Mouse (Mus musculus) gastrocnemius, adult 2 months (tissue): ENCODE data around the gene Col13a1. TPM values are rescaled to one million over a fixed set of nuclear protein-coding genes. Genes with fewer than 3 reads are reported as not detected.

ENCODE experiments used
- DNase-seq: peaks from one replicate; pipeline ENCODE4 v3.0.0; 2022
- H3K27ac ChIP-seq: fragments of 200-600 bp; 2 replicates; pipeline ENCODE4 v1.8.1; 2022; ENCODE audit warnings: mild to moderate bottlenecking
- H3K4me3 ChIP-seq: fragments of 200-600 bp; 2 replicates; pipeline ENCODE4 v1.8.1; 2022; ENCODE audit warnings: mild to moderate bottlenecking, moderate library complexity
- CTCF ChIP-seq: fragments of 200-600 bp; IDR thresholded peaks from 2 replicates; pipeline ENCODE4 v1.8.1; 2022; ENCODE audit warnings: antibody characterized with exemption, mild to moderate bottlenecking, moderate library complexity
- intact Hi-C: fragments of 180-260 bp; cut with DNase I; formaldehyde crosslinking; loops from one replicate; pipeline ENCODE4 v1.15.1; 2025
- total RNA-seq, 2 experiments: library from RNA; stranded (reverse); gene quantifications; 2 replicates each; pipeline ENCODE4 v1.2.3; 2021

Col13a1 gene
- total RNA-seq, 2 experiments from 2014 or later, result 0.94 to 1.4 TPM

DNA sequence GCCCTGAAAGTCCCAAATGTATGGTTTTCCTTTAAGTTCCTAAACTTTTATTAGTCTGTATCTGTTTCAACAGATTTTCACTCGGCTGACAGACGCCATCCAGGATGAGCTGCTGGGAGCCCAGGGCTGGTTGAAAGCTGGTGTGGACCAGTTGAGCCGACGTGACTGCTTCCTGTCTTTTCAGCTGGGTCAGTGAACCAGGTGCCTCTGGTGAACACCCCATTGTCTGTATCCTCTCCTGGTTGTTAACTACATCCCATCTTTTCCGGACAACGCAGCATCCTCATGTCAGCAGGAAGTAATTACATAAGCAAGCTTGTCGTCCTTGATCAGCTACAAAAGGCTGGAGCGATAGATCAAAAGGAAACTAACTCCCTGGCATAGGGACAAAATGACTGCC, 185.9 kb downstream of the Col13a1 start:
- no peak for DNase-seq
- TF ChIP-seq CTCF, result no peak
- Histone ChIP-seq H3K27ac (no peak overlapping the region), H3K4me3 (no peak overlapping the region)
- intact Hi-C loops, result no loop called here

- TF ChIP-seq CTCF, result no peak
- no peak overlapping the region for H3K4me3 ChIP-seq
- no peak for DNase-seq
- H3K27ac ChIP-seq, result no peak overlapping the region
- intact Hi-C loops, result no loop called here
Measured at GRCm38 (mm10) chr10:61788499-61788898, 190.4 kb downstream of the Col13a1 start.

Other genes starting within 250 kb of the Col13a1 start
- gene H2afy2, start 195.0 kb downstream of the Col13a1 start, total RNA-seq, result 1 to 10 TPM in 1 of 2 experiments, under 1 TPM in 1; 0.36 to 1.1 TPM
- not detected for gene Neurog3, start 154.0 kb upstream of the Col13a1 start, total RNA-seq
- 1 to 10 TPM in 1 of 2 experiments, under 1 TPM in 1; 0.99 to 1.2 TPM for gene Fam241b, start 164.8 kb upstream of the Col13a1 start, total RNA-seq